Mouse (Mus musculus) heart, postnatal 10 days (tissue): ENCODE data around the gene Ccndbp1. TPM values are rescaled to one million over a fixed set of nuclear protein-coding genes. Genes with fewer than 3 reads are reported as not detected.
"Not testable (repeated sequence)": the region's sequence is repeated elsewhere in the genome, so short reads cannot be mapped to it uniquely, and the experiment has no call there.

Experiments used
- DNase-seq, 2 experiments: peaks; one replicate each; pipeline ENCODE4 v3.0.0; 2021
- intact Hi-C: fragments of 180-260 bp; cut with DNase I; formaldehyde crosslinking; loops from one replicate; pipeline ENCODE4 v1.15.1; 2025
- total RNA-seq, 2 experiments: library from RNA; stranded (reverse); gene quantifications; 2 replicates each; pipeline ENCODE4 v1.2.3; 2021

The Ccndbp1 gene
- total RNA-seq: 10 to 100 TPM; 28.4 to 31.7 TPM

- DNase-seq: peak; percentile 93 to 94
- intact Hi-C loops: loop anchor here (5.0 kb wide), 1 partner anchor 36 kb away; the partner anchor contains the start of gene Ubr1
Measured at GRCm38 (mm10) chr2:121007925-121008663, at the start of gene Ccndbp1. Ccndbp1 (plus strand) TSS chr2:121008403.

GRCm38 (mm10) chr2:120959363-120959762 lies 48.8 kb upstream of the Ccndbp1 start:
- intact Hi-C loops: no loop called here
- DNase-seq: no peak

- no peak for DNase-seq
- intact Hi-C loops: no loop called here
Measured at GRCm38 (mm10) chr2:120959827-120960226, 48.4 kb upstream of the Ccndbp1 start.

- no peak for DNase-seq
- intact Hi-C loops: no loop called here
Measured at GRCm38 (mm10) chr2:120960261-120960660, 47.9 kb upstream of the Ccndbp1 start.

- intact Hi-C loops: no loop called here
Measured at GRCm38 (mm10) chr2:120963110-120963509, 45.1 kb upstream of the Ccndbp1 start.

GRCm38 (mm10) chr2:120965486-120965885 lies 42.7 kb upstream of the Ccndbp1 start:
- DNase-seq: no peak

More at GRCm38 (mm10) chr2:120963110-120963509, 45.1 kb upstream of the Ccndbp1 start:
- no peak for DNase-seq

GRCm38 (mm10) chr2:120970045-120970539 lies 38.1 kb upstream of the Ccndbp1 start:
- intact Hi-C loops: loop anchor here (5.0 kb wide), 1 partner anchor 37 kb away; the partner anchor contains the start of gene Ccndbp1
- DNase-seq: no peak

More at GRCm38 (mm10) chr2:120965486-120965885, 42.7 kb upstream of the Ccndbp1 start:
- intact Hi-C loops: no loop called here

- intact Hi-C loops: loop anchor here (5.0 kb wide), 1 partner anchor 37 kb away; the partner anchor contains the start of gene Ccndbp1
- peak; percentile 91 to 92 for DNase-seq
Measured at GRCm38 (mm10) chr2:120970559-120971080, 37.6 kb upstream of the Ccndbp1 start, which contains the start of gene Ubr1. Ubr1 (minus strand) TSS chr2:120970715.

- no peak for DNase-seq
- intact Hi-C loops: loop anchor here (5.0 kb wide), 1 partner anchor 36 kb away; the partner anchor contains the start of gene Ccndbp1
Measured at GRCm38 (mm10) chr2:120971766-120972165, 36.4 kb upstream of the Ccndbp1 start.

- DNase-seq: not testable (repeated sequence)
- intact Hi-C loops: loop anchor here (5.0 kb wide), 1 partner anchor 35 kb away; the partner anchor contains the start of gene Ccndbp1
Measured at GRCm38 (mm10) chr2:120972257-120972656, 35.9 kb upstream of the Ccndbp1 start.

- intact Hi-C loops: loop anchor here (5.0 kb wide), 1 partner anchor 34 kb away; the partner anchor contains the start of gene Ccndbp1
- no peak for DNase-seq
Measured at GRCm38 (mm10) chr2:120972964-120973363, 35.2 kb upstream of the Ccndbp1 start.

- intact Hi-C loops: loop anchor here (5.0 kb wide), 1 partner anchor 126 kb away; no protein-coding TSS in a partner anchor
- DNase-seq: peak in 1 of 2 experiments; percentile 30
Measured at GRCm38 (mm10) chr2:120976308-120976707, 31.9 kb upstream of the Ccndbp1 start.

- DNase-seq: peak; percentile 74 to 77
- intact Hi-C loops: loop anchor here (5.0 kb wide), 1 partner anchor 125 kb away; no protein-coding TSS in a partner anchor
Measured at GRCm38 (mm10) chr2:120976990-120977925, 30.9 kb upstream of the Ccndbp1 start, which contains the start of gene Tmem62. Tmem62 (plus strand) TSS chr2:120977017.

- intact Hi-C loops: loop anchor here (5.0 kb wide), 1 partner anchor 124 kb away; no protein-coding TSS in a partner anchor
- no peak for DNase-seq
Measured at GRCm38 (mm10) chr2:120977926-120978692, 30.1 kb upstream of the Ccndbp1 start.

- intact Hi-C loops: loop anchor here (5.0 kb wide), 1 partner anchor 124 kb away; no protein-coding TSS in a partner anchor
Measured at GRCm38 (mm10) chr2:120978693-120979037, 29.5 kb upstream of the Ccndbp1 start.

GRCm38 (mm10) chr2:120979819-120980218 lies 28.4 kb upstream of the Ccndbp1 start:
- no peak for DNase-seq
- intact Hi-C loops: loop anchor here (5.0 kb wide), 1 partner anchor 122 kb away; no protein-coding TSS in a partner anchor

More at GRCm38 (mm10) chr2:120978693-120979037, 29.5 kb upstream of the Ccndbp1 start:
- DNase-seq: no peak

GRCm38 (mm10) chr2:120980861-120981260 lies 27.3 kb upstream of the Ccndbp1 start:
- intact Hi-C loops: no loop called here
- no peak for DNase-seq

GRCm38 (mm10) chr2:120983611-120984010 lies 24.6 kb upstream of the Ccndbp1 start:
- no peak for DNase-seq
- intact Hi-C loops: no loop called here

GRCm38 (mm10) chr2:120985241-120985640 lies 23.0 kb upstream of the Ccndbp1 start:
- intact Hi-C loops: no loop called here

More at GRCm38 (mm10) chr2:120985241-120985640, 23.0 kb upstream of the Ccndbp1 start:
- no peak for DNase-seq
